Mouse (Mus musculus): ENCODE results near the gene Col27a1. TPM values are rescaled to one million over a fixed set of nuclear protein-coding genes. Genes with fewer than 3 reads are reported as not detected.

Col27a1 gene
- polyA plus RNA-seq (2012; ENCODE audit: insufficient read depth, low replicate concordance), result not detected in 2 replicates

DNA sequence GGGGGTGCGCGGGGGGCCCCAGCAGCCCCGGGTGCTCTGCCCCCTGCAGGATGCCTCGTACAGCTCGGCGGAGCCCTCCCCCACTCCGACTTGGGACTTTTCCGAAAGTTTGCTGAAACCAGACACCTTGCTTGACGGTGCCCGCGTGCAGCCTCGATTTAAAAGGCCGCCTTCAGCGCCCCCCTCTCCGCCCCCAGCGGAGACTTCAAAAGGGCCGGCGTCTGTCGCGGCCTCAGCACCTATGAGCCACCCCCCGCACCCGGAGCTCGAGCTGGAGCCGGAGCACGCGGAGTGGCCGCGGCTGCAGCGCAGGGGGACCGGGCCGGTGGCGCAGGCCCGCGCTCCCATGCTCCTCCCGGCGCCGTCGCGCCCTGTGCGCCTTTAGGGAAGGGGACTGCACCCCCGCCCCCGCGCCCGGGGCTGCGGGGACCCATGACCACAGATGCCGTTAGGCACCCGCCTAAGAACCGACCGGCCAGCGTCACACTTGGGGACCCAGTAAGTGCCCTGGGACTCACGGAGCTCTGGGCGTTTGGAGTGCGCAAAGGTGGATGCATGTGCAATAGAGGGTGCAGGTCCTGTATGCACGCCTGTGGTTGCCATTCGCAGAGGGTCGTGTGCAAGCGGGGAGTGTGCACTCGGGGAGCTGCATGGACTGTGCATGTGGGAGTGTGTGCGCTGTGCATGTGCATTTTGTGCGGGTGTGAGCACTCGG lies at the start of gene Col27a1:
Gene Col27a1, plus strand, starts transcription at position 98 of the 715 bp plus-strand sequence.
- H3K36me3 ChIP-seq (replicated peaks; ENCODE audit: low read length), result no peaks in the 10 kb centered on the region
- peaks cover 23% of the 10 kb centered on the region for H3K4me1 ChIP-seq
- H3K9me3 ChIP-seq, result no peaks in the 10 kb centered on the region
- no peak for TF ChIP-seq GATA1 (IDR thresholded peaks at IDR 0.05; ENCODE audit: borderline replicate concordance, low read length)
- no peak for TF ChIP-seq FLI1 (IDR thresholded peaks at IDR 0.05; ENCODE audit: low read length)
- peaks cover 92% of the 10 kb centered on the region for H3K27me3 ChIP-seq (replicated peaks)
- no peak within 1 kb of the TSS for H3K4me3 ChIP-seq (replicated peaks)

DNA sequence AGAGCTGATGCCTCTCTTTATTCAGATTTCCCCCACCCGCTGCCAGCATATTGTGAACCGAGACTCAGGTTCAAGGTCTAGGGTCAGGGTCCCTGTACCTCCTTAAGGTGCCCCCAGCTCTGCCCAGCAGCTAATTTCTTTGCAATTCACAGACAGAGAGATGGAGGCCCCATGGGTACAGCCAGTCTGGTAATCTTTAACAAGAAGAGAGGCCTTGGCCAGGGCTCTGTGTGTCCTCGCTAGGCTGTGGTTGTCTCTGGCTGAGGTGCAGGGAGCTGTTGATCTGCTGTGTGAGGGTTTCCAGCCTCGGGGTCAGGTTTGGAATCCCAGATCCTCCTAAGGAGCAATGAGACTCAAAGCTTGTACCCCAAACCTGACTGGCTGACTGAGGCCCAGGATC lies 48.2 kb upstream of the Col27a1 start:
- no peaks in the 10 kb centered on the region for H3K36me3 ChIP-seq (replicated peaks; ENCODE audit: low read length)
- H3K9me3 ChIP-seq, result no peaks in the 10 kb centered on the region
- TF ChIP-seq FLI1 (IDR thresholded peaks at IDR 0.05; ENCODE audit: low read length), result no peak
- TF ChIP-seq GATA1 (IDR thresholded peaks at IDR 0.05; ENCODE audit: borderline replicate concordance, low read length), result no peak

DNA sequence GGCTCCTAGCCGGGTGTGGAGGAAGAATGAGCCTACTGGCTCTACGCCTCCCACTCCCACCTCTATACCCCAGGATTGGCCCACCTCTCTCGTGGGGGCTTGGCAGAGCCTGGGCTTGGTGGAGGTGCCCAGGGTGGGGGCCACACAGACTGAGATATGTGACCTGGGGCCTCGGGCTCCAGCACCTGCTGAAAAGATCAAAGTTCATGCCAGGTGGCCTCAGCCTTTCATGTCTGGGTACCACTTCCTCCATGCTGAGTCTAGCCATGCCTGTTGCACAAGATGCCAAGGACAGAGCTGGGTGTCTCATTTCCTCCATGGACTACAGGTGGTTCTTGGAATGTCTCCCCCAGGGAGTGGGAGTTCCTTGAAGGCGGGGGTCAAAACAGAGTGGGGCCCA lies 47.5 kb upstream of the Col27a1 start:
- Histone ChIP-seq H3K27me3 (replicated peaks) (peaks cover 17% of the 10 kb centered on the region), H3K4me3 (replicated peaks) (no peak overlapping the region), H3K4me1 (no peaks in the 10 kb centered on the region), H3K9me3 (no peaks in the 10 kb centered on the region), H3K36me3 (replicated peaks; ENCODE audit: low read length) (no peaks in the 10 kb centered on the region)
- TF ChIP-seq FLI1 (IDR thresholded peaks at IDR 0.05; ENCODE audit: low read length), result no peak
- TF ChIP-seq GATA1 (IDR thresholded peaks at IDR 0.05; ENCODE audit: borderline replicate concordance, low read length), result no peak

More for the DNA sequence above, 48.2 kb upstream of the Col27a1 start:
- H3K27me3 ChIP-seq (replicated peaks), result peaks cover 14% of the 10 kb centered on the region
- H3K4me3 ChIP-seq (replicated peaks), result no peak overlapping the region
- H3K4me1 ChIP-seq, result no peaks in the 10 kb centered on the region

DNA sequence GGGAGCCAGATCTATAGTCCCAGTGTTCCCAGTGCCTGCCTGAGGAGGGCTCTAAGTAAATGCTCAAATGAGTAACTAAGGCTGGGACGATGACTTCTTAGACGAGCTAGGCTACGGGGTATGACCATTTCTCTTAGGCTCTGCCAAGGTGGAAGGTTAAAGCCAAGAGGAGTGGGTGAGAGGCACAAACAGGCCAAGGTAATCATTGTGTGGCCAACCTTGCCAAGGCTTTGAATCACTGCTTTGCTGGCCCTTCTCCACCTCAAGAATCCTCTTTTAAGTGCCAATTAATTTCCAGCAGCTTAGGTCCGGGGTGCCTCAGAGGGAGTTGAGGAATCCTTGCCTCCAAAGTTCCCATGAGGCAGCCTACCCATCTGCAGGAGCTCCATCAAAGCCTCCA lies 43.7 kb upstream of the Col27a1 start:
- H3K4me1 ChIP-seq, result no peaks in the 10 kb centered on the region
- no peaks in the 10 kb centered on the region for H3K36me3 ChIP-seq (replicated peaks; ENCODE audit: low read length)
- TF ChIP-seq GATA1 (IDR thresholded peaks at IDR 0.05; ENCODE audit: borderline replicate concordance, low read length), result no peak
- TF ChIP-seq FLI1 (IDR thresholded peaks at IDR 0.05; ENCODE audit: low read length), result no peak
- H3K4me3 ChIP-seq (replicated peaks), result no peak overlapping the region
- H3K9me3 ChIP-seq, result peaks cover 7% of the 10 kb centered on the region
- H3K27me3 ChIP-seq (replicated peaks), result peaks cover 26% of the 10 kb centered on the region

DNA sequence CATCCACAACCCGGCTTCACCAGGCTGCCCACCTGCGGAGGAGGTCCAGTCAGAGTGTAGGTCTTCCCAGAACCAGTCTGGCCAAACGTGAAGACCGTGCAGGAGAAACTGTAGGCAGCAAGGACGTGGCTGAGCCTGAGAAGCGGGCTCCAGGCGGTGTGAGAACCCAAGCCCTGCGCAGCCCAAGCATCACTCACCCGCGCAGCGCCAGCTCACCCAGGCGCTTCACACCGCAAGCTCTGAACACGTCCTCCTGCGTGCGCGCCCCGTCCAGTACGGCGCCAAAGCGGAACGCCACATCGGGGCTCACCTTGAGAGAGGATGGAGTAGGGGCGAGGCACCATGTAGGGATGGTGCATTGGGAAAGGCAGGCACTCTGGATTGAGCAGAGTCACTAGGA lies 42.7 kb upstream of the Col27a1 start:
- Histone ChIP-seq H3K4me3 (replicated peaks) (no peak overlapping the region), H3K36me3 (replicated peaks; ENCODE audit: low read length) (no peaks in the 10 kb centered on the region), H3K27me3 (replicated peaks) (peaks cover 25% of the 10 kb centered on the region), H3K4me1 (no peaks in the 10 kb centered on the region), H3K9me3 (peaks cover 7% of the 10 kb centered on the region)
- no peak for TF ChIP-seq GATA1 (IDR thresholded peaks at IDR 0.05; ENCODE audit: borderline replicate concordance, low read length)
- TF ChIP-seq FLI1 (IDR thresholded peaks at IDR 0.05; ENCODE audit: low read length), result no peak

DNA sequence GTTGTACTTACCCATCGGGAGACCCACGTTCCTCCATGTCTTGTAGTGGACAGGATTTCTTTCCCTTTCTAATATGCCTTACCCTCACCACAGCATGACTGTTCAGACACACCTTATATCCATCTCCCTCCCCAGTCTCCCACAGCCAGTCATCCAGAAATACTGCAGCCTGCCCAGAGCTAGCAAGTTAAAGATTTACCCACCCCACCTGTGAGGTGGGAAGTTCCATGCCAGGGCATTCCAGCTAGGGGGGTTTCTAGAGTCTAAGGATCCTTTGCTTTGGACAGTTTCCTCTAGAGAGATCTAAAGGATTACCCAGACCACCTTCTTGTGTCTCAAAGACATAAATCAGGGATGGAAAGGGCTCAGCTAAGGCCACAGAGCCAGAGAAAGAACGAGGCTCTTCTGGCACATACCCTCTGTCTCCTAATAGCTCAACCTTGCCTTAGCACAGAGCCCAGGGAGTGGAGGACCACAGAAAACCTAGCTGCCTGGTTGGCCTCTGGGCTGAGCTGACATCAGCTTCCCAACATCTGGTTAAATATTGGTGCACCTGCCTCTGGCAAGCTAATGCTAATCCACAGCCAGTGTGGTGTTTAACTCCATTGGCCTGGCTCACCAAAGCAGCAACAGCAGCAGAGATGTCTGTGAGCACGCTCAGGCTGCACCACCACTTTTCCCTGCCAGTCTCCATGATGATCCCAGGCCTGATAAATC lies 41.7 kb upstream of the Col27a1 start, which contains the start of gene Kif12:
Gene Kif12, minus strand, starts transcription at position 163 of the 717 bp plus-strand sequence.
- Histone ChIP-seq H3K9me3 (peaks cover 7% of the 10 kb centered on the region), H3K4me1 (no peaks in the 10 kb centered on the region), H3K36me3 (replicated peaks; ENCODE audit: low read length) (no peaks in the 10 kb centered on the region), H3K27me3 (replicated peaks) (peaks cover 22% of the 10 kb centered on the region), H3K4me3 (replicated peaks) (no peak within 1 kb of the TSS)
- TF ChIP-seq FLI1 (IDR thresholded peaks at IDR 0.05; ENCODE audit: low read length) (no peak), GATA1 (IDR thresholded peaks at IDR 0.05; ENCODE audit: borderline replicate concordance, low read length) (no peak)

DNA sequence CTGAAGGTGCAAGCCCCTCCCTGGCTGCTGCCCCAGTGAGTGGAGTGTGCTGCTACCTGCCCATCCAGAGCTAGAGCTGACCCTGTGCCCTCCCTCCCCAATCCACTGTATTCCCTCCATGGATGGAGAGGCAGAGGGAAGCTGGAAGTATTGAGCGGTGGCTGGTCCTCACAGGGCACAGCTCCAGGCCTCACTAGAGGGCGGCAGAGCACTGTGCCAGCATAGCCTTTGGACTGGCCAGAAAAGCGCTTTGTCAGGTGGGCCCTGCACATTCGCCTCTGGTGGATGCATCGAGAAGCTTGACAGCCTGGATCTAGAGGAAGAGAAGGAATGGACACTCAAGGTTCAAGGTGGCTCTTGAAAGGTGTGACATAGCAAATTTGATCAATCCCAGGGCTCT lies 32.2 kb upstream of the Col27a1 start:
- Histone ChIP-seq H3K4me3 (replicated peaks) (no peak overlapping the region), H3K9me3 (no peaks in the 10 kb centered on the region), H3K36me3 (replicated peaks; ENCODE audit: low read length) (no peaks in the 10 kb centered on the region), H3K27me3 (replicated peaks) (peaks cover 20% of the 10 kb centered on the region), H3K4me1 (peaks cover 4% of the 10 kb centered on the region; the same call in 1 of the 2 replicates)
- TF ChIP-seq FLI1 (IDR thresholded peaks at IDR 0.05; ENCODE audit: low read length) (no peak), GATA1 (IDR thresholded peaks at IDR 0.05; ENCODE audit: borderline replicate concordance, low read length) (no peak)

DNA sequence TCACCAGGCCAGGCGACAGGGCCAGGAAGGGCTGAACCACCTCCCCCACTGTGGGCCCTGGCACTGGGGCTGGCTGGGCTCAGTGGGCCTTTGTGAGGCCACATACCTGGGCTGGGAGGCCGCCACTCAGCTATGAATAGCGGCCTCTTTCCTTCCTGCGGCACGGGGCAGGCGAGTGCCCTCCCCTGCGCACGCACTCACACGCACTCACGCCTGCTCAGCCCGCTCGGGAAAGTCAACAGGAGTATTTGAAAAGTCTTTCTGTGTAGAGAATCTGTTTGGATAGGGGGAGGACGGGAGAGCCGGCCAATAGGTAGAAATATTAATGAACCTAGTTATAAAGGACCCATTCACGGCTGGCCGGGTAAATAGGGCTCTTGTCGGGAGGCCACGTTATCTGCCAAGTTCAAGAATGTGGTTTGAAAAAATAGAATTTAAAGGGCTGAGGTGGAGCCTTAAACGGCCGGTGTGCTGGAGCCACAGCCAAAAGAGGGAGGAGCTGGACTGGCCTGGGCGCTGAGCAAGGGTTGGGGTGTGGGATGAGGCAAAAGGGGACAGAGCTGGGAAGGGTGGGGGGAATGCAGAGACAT lies 27.4 kb upstream of the Col27a1 start:
- Histone ChIP-seq H3K9me3 (no peaks in the 10 kb centered on the region), H3K4me1 (peaks cover 4% of the 10 kb centered on the region; the same call in 1 of the 2 replicates), H3K27me3 (replicated peaks) (peaks cover 24% of the 10 kb centered on the region), H3K4me3 (replicated peaks) (no peak overlapping the region), H3K36me3 (replicated peaks; ENCODE audit: low read length) (no peaks in the 10 kb centered on the region)
- TF ChIP-seq GATA1 (IDR thresholded peaks at IDR 0.05; ENCODE audit: borderline replicate concordance, low read length), result no peak

DNA sequence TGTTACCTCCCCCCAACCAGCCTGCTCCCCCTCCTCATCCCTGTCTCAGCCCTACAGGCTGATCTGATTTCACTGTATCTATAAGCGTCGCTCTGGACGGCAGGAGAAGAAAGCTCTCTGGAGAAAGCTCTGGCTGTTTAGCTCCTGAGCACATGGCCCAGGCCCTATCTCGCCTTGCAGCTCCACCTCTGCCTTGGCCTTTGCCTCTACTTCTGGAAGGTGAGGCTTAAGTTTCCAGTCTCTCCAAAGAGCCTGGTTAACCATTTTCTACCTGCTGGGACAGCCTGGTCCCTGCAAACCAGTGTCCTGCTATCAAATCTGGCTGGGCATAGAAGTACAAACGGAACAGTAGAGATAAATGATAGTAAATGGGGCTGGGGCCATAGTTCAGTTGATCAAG lies 22.2 kb upstream of the Col27a1 start:
- no peak overlapping the region for H3K4me3 ChIP-seq (replicated peaks)
- no peaks in the 10 kb centered on the region for H3K9me3 ChIP-seq
- peaks cover 8% of the 10 kb centered on the region for H3K27me3 ChIP-seq (replicated peaks)
- TF ChIP-seq FLI1 (IDR thresholded peaks at IDR 0.05; ENCODE audit: low read length) (no peak), GATA1 (IDR thresholded peaks at IDR 0.05; ENCODE audit: borderline replicate concordance, low read length) (no peak)
- H3K36me3 ChIP-seq (replicated peaks; ENCODE audit: low read length), result no peaks in the 10 kb centered on the region
- H3K4me1 ChIP-seq, result no peaks in the 10 kb centered on the region

DNA sequence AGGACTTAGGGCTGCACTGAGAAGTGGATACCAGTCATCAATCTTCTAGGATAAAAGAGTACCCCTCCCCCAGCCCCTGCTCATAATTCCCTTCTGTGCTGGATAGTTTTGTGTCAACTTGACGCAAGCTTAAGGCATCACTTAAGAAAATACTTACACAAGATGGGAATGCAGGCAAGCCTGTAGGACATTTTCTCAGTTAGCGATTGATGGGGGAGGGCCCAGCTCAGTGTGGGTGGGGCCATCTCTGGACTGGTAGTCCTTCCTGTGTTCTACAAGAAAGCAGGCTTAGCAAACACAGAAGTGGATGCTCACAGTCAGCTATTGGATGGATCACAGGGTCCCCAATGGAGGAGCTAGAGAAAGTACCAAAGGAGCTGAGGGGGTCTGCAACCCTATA lies 19.4 kb upstream of the Col27a1 start:
- Histone ChIP-seq H3K4me3 (replicated peaks) (no peak overlapping the region), H3K4me1 (no peaks in the 10 kb centered on the region), H3K9me3 (peaks cover 9% of the 10 kb centered on the region; the same call in 1 of the 2 replicates), H3K36me3 (replicated peaks; ENCODE audit: low read length) (no peaks in the 10 kb centered on the region), H3K27me3 (replicated peaks) (peaks cover 4% of the 10 kb centered on the region)
- TF ChIP-seq FLI1 (IDR thresholded peaks at IDR 0.05; ENCODE audit: low read length) (no peak), GATA1 (IDR thresholded peaks at IDR 0.05; ENCODE audit: borderline replicate concordance, low read length) (no peak)
